Mouse (Mus musculus): ENCODE results near the gene Rbpj. TPM values are rescaled to one million over a fixed set of nuclear protein-coding genes. Genes with fewer than 3 reads are reported as not detected.

The Rbpj gene
- total and polyA plus RNA-seq, 3 experiments = 40.5 to 62.8 (median 61.3) TPM

DNA sequence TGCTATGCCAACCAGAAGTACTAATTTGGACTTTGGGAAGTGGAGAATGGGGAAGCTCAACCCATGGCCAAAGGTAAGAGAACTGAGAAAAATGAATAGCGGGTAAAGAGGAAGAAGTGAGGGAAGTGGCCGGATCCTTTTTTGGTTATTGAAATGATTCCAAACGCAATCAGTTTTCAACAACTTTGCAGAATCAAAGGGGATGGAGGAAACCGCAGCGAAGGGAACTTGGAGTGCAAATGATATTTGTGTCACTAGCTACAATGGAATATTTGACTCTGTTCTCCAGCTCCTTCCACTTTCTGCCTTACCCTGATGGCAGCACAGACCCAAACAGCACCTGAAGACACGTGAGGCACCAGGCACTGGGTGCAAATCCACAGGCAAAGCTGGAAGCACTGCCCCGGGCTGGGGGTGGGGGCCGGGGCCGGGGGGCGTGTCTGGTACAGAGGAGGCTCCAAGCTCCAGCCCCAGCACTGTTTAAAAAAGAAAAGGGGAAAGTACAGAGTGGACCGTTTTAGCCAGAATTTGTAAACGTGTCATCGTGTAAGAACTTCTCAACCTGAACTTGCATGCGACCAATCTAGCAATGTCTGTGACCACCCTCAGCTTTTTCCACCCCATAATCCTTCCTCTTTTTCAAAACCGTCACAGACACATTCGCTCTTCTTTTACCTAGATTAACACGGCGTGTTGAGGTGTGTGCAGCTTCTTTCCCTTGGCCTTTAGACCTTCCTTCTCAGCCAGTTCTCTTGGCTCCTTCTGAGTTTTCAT lies 74.1 kb downstream of the Rbpj start:
- no peak overlapping the region for H3K4me3 ChIP-seq (replicated peaks in 1 of 3; ENCODE audit: low read depth in 2 of 3, low read length in 2 of 3, poor library complexity in 1 of 3)
- no peak for TF ChIP-seq USF1 (IDR thresholded peaks at IDR 0.05; ENCODE audit: low read depth, low read length)
- TF ChIP-seq BHLHE40 (IDR thresholded peaks at IDR 0.05; ENCODE audit: low read depth, low read length) = peak; percentile 87
- TF ChIP-seq TCF12 (IDR thresholded peaks at IDR 0.05; ENCODE audit: low read depth, low read length) = peak; percentile 71; the same call in 1 of the 2 replicates
- peak; percentile 79 for TF ChIP-seq MAX (IDR thresholded peaks at IDR 0.05; ENCODE audit: low read length)
- 0 out of 2 replicates have a peak, but pooled peaks have one; percentile 28 for TF ChIP-seq MXI1 (IDR thresholded peaks at IDR 0.05; ENCODE audit: low read depth, low read length)
- no peak for TF ChIP-seq POLR2AphosphoS2 (IDR thresholded peaks at IDR 0.05; ENCODE audit: low read depth, low read length)
- TF ChIP-seq UBTF (IDR thresholded peaks at IDR 0.05; ENCODE audit: low read depth, low read length) = no peak
- no peak for TF ChIP-seq USF2 (conservative IDR thresholded peaks at IDR 0.05; ENCODE audit: low read depth, low read length)
- TF ChIP-seq EP300 (IDR thresholded peaks at IDR 0.05; ENCODE audit: low read length) = peak; percentile 79
- TF ChIP-seq ZMIZ1 (IDR thresholded peaks at IDR 0.05; ENCODE audit: low read depth, low read length) = no peak
- no peak for TF ChIP-seq POLR2A (IDR thresholded peaks at IDR 0.05; ENCODE audit: low read depth, low read length)
- TF ChIP-seq JUN (IDR thresholded peaks at IDR 0.05; ENCODE audit: insufficient read depth, low read depth, low read length) = peak; percentile 6; the same call in 1 of the 2 replicates
- TF ChIP-seq PAX5 (IDR thresholded peaks at IDR 0.05; ENCODE audit: low read length) = no peak
- TF ChIP-seq SIN3A (IDR thresholded peaks at IDR 0.05; ENCODE audit: low read length) = peak; percentile 30; the same call in 1 of the 2 replicates
- TF ChIP-seq ETS1 (conservative IDR thresholded peaks at IDR 0.05; ENCODE audit: low read depth, low read length) = peak; percentile 84
- TF ChIP-seq CHD2 (IDR thresholded peaks at IDR 0.05; ENCODE audit: low read length) = peak; percentile 69
- TF ChIP-seq IRF4 (IDR thresholded peaks at IDR 0.05; ENCODE audit: low read depth, low read length) = peak; percentile 50; the same call in 1 of the 2 replicates
- peak; percentile 79 for TF ChIP-seq MYC (IDR thresholded peaks at IDR 0.05; ENCODE audit: low read depth, low read length)
- TF ChIP-seq JUND (conservative IDR thresholded peaks at IDR 0.05; ENCODE audit: low read depth, low read length) = peak; percentile 18; the same call in 1 of the 2 replicates
- TF ChIP-seq NELFE (IDR thresholded peaks at IDR 0.05; ENCODE audit: low read depth, low read length) = peak; percentile 28; the same call in 1 of the 2 replicates
- no peak for TF ChIP-seq RCOR1 (conservative IDR thresholded peaks at IDR 0.05; ENCODE audit: low read depth, low read length)
- TF ChIP-seq MAZ (IDR thresholded peaks at IDR 0.05; ENCODE audit: low read depth, low read length) = no peak; the same call in 1 of the 2 replicates
- TF ChIP-seq SMC3 (IDR thresholded peaks at IDR 0.05; ENCODE audit: low read depth, low read length) = no peak
- peak; percentile 64; the same call in 1 of the 2 replicates for TF ChIP-seq TBP (conservative IDR thresholded peaks at IDR 0.05; ENCODE audit: low read depth, low read length)
- TF ChIP-seq KAT2A (IDR thresholded peaks at IDR 0.05; ENCODE audit: insufficient replicate concordance, low read length) = no peak
- peak; percentile 67; the same call in 1 of the 2 replicates for TF ChIP-seq ZNF384 (IDR thresholded peaks at IDR 0.05; ENCODE audit: low read depth, low read length)
- TF ChIP-seq ELF1 (IDR thresholded peaks at IDR 0.05; ENCODE audit: low read depth, low read length) = peak; percentile 7; the same call in 1 of the 2 replicates
- no peak for TF ChIP-seq CTCF (conservative IDR thresholded peaks at IDR 0.05 in 1 of 2, IDR thresholded peaks at IDR 0.05 in 1 of 2; ENCODE audit: low read depth in 2 of 2, low read length in 2 of 2)
- TF ChIP-seq MEF2A (IDR thresholded peaks at IDR 0.05; ENCODE audit: borderline replicate concordance, low read depth, low read length) = peak; percentile 90

More for the DNA sequence above, 74.1 kb downstream of the Rbpj start:
- Histone ChIP-seq H3K9me3 (replicated peaks; ENCODE audit: low read length) (no peaks in the 10 kb centered on the region), H3K79me2 (replicated peaks; ENCODE audit: control insufficient read depth, extremely low read depth, insufficient read depth, poor library complexity, severe bottlenecking) (no peaks in the 10 kb centered on the region), H3K4me2 (ENCODE audit: insufficient read depth, low read depth, poor library complexity, severe bottlenecking) (peak overlapping the region; percentile 83), H3K4me1 (ENCODE audit: control insufficient read depth in 1 of 2, insufficient read depth in 2 of 2) (peaks cover 26 to 82% of the 10 kb centered on the region in 2 experiments), H3K27me3 (replicated peaks) (no peaks in the 10 kb centered on the region), H3K9ac (ENCODE audit: insufficient read depth, low read depth) (peak overlapping the region; percentile 57), H3K27ac (ENCODE audit: insufficient read depth, low read depth) (peak overlapping the region; percentile 85), H3K36me3 (replicated peaks in 1 of 2; ENCODE audit: control insufficient read depth in 1 of 2, insufficient read depth in 1 of 2, low read length in 1 of 2) (no peaks in the 10 kb centered on the region)
- dilution Hi-C loops (cut with MboI; ENCODE audit: extremely low pct_ligation_motif_present, extremely low pct_unique_long_range_greater_than_20kb, low sequenced_read_pairs) (no loop called here), in situ Hi-C loops (cut with MboI; ENCODE audit: low pct_ligation_motif_present, low pct_unique_long_range_greater_than_20kb, low sequenced_read_pairs) (no loop called here)
- DNase-seq (ENCODE audit: extremely low read depth) = peak; percentile 85
